In the genomic region with DNA sequence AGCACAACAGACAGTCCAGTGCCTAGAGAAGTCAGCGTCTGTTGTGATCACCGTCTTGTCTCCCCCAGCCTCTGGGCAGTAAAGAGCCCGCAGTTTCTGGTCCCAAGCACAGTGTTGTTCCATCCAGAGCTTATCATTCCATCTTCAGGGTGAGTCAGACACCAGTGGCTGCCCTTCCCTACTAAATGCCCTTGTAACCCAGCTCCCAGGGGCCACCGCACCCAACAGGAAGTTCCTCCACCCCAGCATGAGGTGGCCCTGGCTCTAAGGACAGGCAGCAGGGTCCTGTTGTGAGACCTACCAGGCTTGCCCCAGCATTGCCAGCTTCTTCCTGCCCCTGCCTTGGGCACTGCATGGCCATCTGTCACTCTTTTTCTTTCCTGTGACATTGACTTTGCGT, we compare ENCODE assay signal across 8 mouse cellular contexts. TPM values are rescaled to one million over a fixed set of nuclear protein-coding genes. Genes with fewer than 3 reads are reported as not detected.
DNase-seq lines count a peak whose midpoint lies in the region; ATAC-seq and TF ChIP-seq lines count a peak whose summit lies in the region.

No protein-coding gene starts in this region.

- H3K4me1 ChIP-seq in heart, embryonic 13.5 days = peaks cover 68% of the 10 kb centered on the region
- peaks cover 37% of the 10 kb centered on the region for H3K4me1 ChIP-seq in thymus, adult 2 months (replicated peaks; ENCODE audit: control insufficient read depth, insufficient read depth, low read length)
- peaks cover 53% of the 10 kb centered on the region for H3K4me1 ChIP-seq in small intestine, adult 2 months (ENCODE audit: control insufficient read depth, insufficient read depth, insufficient read length, low read length)

- H3K27ac ChIP-seq in heart, embryonic 13.5 days (replicated peaks) = peak overlapping the region; percentile 98
- peak overlapping the region; percentile 27; the same call in 1 of the 2 replicates for H3K27ac ChIP-seq in thymus, adult 2 months (ENCODE audit: control insufficient read depth, insufficient read depth, low read length)
- peak overlapping the region; percentile 93 for H3K27ac ChIP-seq in small intestine, adult 2 months (ENCODE audit: insufficient read depth, low read depth, low read length)

- 70% methylated on average over 5 of the region's 5 CpGs for WGBS in heart, embryonic 13.5 days
- WGBS in thymus, adult 2 months = 41% methylated on average over 5 of the region's 5 CpGs
- 26% methylated on average over 5 of the region's 5 CpGs for WGBS in small intestine, adult 2 months

- H3K27me3 ChIP-seq in heart, embryonic 13.5 days (replicated peaks) = no peaks in the 10 kb centered on the region
- no peaks in the 10 kb centered on the region for H3K27me3 ChIP-seq in thymus, adult 2 months (ENCODE audit: control insufficient read depth, insufficient read depth, low read length)
- H3K27me3 ChIP-seq in small intestine, adult 2 months (ENCODE audit: control insufficient read depth, insufficient read depth, low read length) = no peaks in the 10 kb centered on the region

- ATAC-seq in heart, embryonic 13.5 days (ENCODE audit: extremely low read depth, insufficient number of reproducible peaks, low FRiP score, low TSS enrichment) = no peak
- peak; percentile 75 for ATAC-seq in granulocyte monocyte progenitor cell, adult 5-6 weeks (replicated peaks; ENCODE audit: poor library complexity, severe bottlenecking)

- no peak for TF ChIP-seq POLR2A in thymus, adult 2 months (IDR thresholded peaks at IDR 0.05; ENCODE audit: control insufficient read depth, extremely low read depth, insufficient read depth, low read length, poor library complexity)
- TF ChIP-seq POLR2A in small intestine, adult 2 months (IDR thresholded peaks at IDR 0.05; ENCODE audit: low read depth, low read length) = no peak

- intact Hi-C loops in heart, postnatal 10 days (cut with DNase I) = no loop called here

- H3K4me2 ChIP-seq in heart, embryonic 13.5 days = no peak overlapping the region

- no peak overlapping the region for H3K4me3 ChIP-seq in heart, embryonic 13.5 days
- H3K4me3 ChIP-seq in thymus, adult 2 months (ENCODE audit: control insufficient read depth, insufficient read depth, low read length) = no peak overlapping the region
- 0 out of 2 replicates have a peak overlapping the region, but pooled peaks have one; percentile 1 for H3K4me3 ChIP-seq in small intestine, adult 2 months (ENCODE audit: low read depth, low read length)

- no peak for DNase-seq in heart, postnatal 10 days
- no peak for DNase-seq in thymus, adult 2 months
- DNase-seq in thymus, postnatal 25 days = no peak
- no peak for DNase-seq in layer of hippocampus, adult 8-10 months (ENCODE audit: low spot score in 2 of 2)
- no peak for DNase-seq in right cerebral cortex, postnatal 10 days (ENCODE audit: low spot score in 2 of 2)

- H3K36me3 ChIP-seq in heart, embryonic 13.5 days = peaks cover 5% of the 10 kb centered on the region; the same call in 1 of the 2 replicates
- no peaks in the 10 kb centered on the region for H3K36me3 ChIP-seq in thymus, adult 2 months (ENCODE audit: control insufficient read depth, insufficient read depth, low read length)
- no peaks in the 10 kb centered on the region for H3K36me3 ChIP-seq in small intestine, adult 2 months (ENCODE audit: control insufficient read depth, insufficient read depth, low read length)

- H3K9ac ChIP-seq in heart, embryonic 13.5 days = peak overlapping the region; percentile 70

- TF ChIP-seq CTCF in thymus, adult 2 months (IDR thresholded peaks at IDR 0.05; ENCODE audit: borderline replicate concordance, control insufficient read depth, extremely low read depth, insufficient read depth, low read length, poor library complexity) = no peak
- no peak for TF ChIP-seq CTCF in small intestine, adult 2 months (IDR thresholded peaks at IDR 0.05; ENCODE audit: extremely low read depth, insufficient read length, insufficient replicate concordance, low read depth, low read length)

- H3K9me3 ChIP-seq in heart, embryonic 13.5 days = no peaks in the 10 kb centered on the region

RNA-seq across cellular contexts. Expression of a gene that starts 29.3 kb away (rescaled TPM):
- 119 and 136 TPM in 2 replicates for polyA plus RNA-seq in heart, embryonic 13.5 days (2015; fragmentation: Nextera tagmentation; extraction: Ambion mirVana)
- total RNA-seq in heart, postnatal 10 days (2021) = 10 to 100 TPM; 69.6 to 78.9 TPM
- 105 and 152 TPM in 2 replicates for polyA plus RNA-seq in thymus, adult 2 months (2012; rRNA removed)
- total RNA-seq in granulocyte monocyte progenitor cell, adult 5-6 weeks (2014; fragmentation: Nextera tagmentation) = 149 TPM in 2 replicates
- 98.5 and 104 TPM in 2 replicates for total RNA-seq in granulocyte monocyte progenitor cell, adult 5-6 weeks (2017)
- 52.9 and 138 TPM in 2 replicates for polyA plus RNA-seq in small intestine, adult 2 months (2012; rRNA removed)
- total RNA-seq in layer of hippocampus, adult 8-10 months (2022) = 10 to 100 TPM; 46.4 to 61.2 (median 57.8) TPM

RNA-seq across cellular contexts. Expression of a gene that starts 31.6 kb away (rescaled TPM):
- 1.3 and 1.8 TPM in 2 replicates for polyA plus RNA-seq in heart, embryonic 13.5 days (2015; fragmentation: Nextera tagmentation; extraction: Ambion mirVana)
- 1 to 10 TPM; 8.3 to 8.7 TPM for total RNA-seq in heart, postnatal 10 days (2021)
- 297 and 301 TPM in 2 replicates for polyA plus RNA-seq in thymus, adult 2 months (2012; rRNA removed)
- total RNA-seq in granulocyte monocyte progenitor cell, adult 5-6 weeks (2014; fragmentation: Nextera tagmentation) = 37.5 and 49.2 TPM in 2 replicates
- 11.0 and 13.9 TPM in 2 replicates for total RNA-seq in granulocyte monocyte progenitor cell, adult 5-6 weeks (2017)
- 28.1 and 28.8 TPM in 2 replicates for polyA plus RNA-seq in small intestine, adult 2 months (2012; rRNA removed)
- total RNA-seq in layer of hippocampus, adult 8-10 months (2022) = 10 to 100 TPM; 15.1 to 18.5 (median 18.1) TPM

RNA-seq across cellular contexts. Expression of a gene that starts 56.1 kb away (rescaled TPM):
- 3,771 and 4,285 TPM in 2 replicates for polyA plus RNA-seq in heart, embryonic 13.5 days (2015; fragmentation: Nextera tagmentation; extraction: Ambion mirVana)
- total RNA-seq in heart, postnatal 10 days (2021) = over 10,000 TPM; 11,120 to 11,825 TPM
- polyA plus RNA-seq in thymus, adult 2 months (2012; rRNA removed) = 2.4 and 293 TPM in 2 replicates
- not detected in 2 replicates for total RNA-seq in granulocyte monocyte progenitor cell, adult 5-6 weeks (2014; fragmentation: Nextera tagmentation)
- not detected in 2 replicates for total RNA-seq in granulocyte monocyte progenitor cell, adult 5-6 weeks (2017)
- polyA plus RNA-seq in small intestine, adult 2 months (2012; rRNA removed) = not detected in 2 replicates
- total RNA-seq in layer of hippocampus, adult 8-10 months (2022) = 1 to 10 TPM in 1 of 4 experiments, under 1 TPM in 1, not detected in 2; 0.74 to 1.9 TPM

Comparison
In these comparisons a context has a peak if more than half of its experiments do, and no peak if none do; other contexts are left out.
1. H3K27ac ChIP-seq: peak in every context shown above with its lines; median percentile 98 in heart, embryonic 13.5 days; 93 in small intestine, adult 2 months; 27 in thymus, adult 2 months.
2. RNA of a gene that starts 56.1 kb away (total RNA-seq): 11,120 to 11,825 TPM in heart, postnatal 10 days; 0.74 to 1.9 TPM in layer of hippocampus, adult 8-10 months and not detected in granulocyte monocyte progenitor cell, adult 5-6 weeks; every median in the first group is over 1,000 times any median in the second.